Mouse (Mus musculus) midbrain, embryonic 16.5 days (tissue): ENCODE results near the gene Tmed2. TPM values are rescaled to one million over a fixed set of nuclear protein-coding genes. Genes with fewer than 3 reads are reported as not detected.
"Not testable (repeated sequence)": the region's sequence is repeated elsewhere in the genome, so short reads cannot be mapped to it uniquely, and the experiment has no call there.

Experiments
- ATAC-seq: fragments of 200-750 bp; cut with Nextera tagmentation; 2 replicates; pipeline ENCODE4 v1.8.0; 2017; ENCODE audit warnings: moderate TSS enrichment
- H3K27ac ChIP-seq: fragments of 300-500 bp; sonication (generic); 2 replicates; pipeline ENCODE4 v1.5.1; 2014; ENCODE audit warnings: mild to moderate bottlenecking, low read length, mixed read lengths
- H3K27me3 ChIP-seq: fragments of 300-500 bp; sonication (generic); 2 replicates; pipeline ENCODE4 v1.6.1; 2014; ENCODE audit warnings: low read depth, low read length, mixed read lengths; ENCODE audit not compliant: control insufficient read depth, insufficient read depth
- H3K36me3 ChIP-seq: fragments of 300-500 bp; sonication (generic); 2 replicates; pipeline ENCODE4 v1.6.1; 2014; ENCODE audit warnings: mild to moderate bottlenecking, low read length, moderate library complexity, mixed read lengths; ENCODE audit not compliant: control insufficient read depth, insufficient read depth
- H3K4me1 ChIP-seq: fragments of 300-500 bp; sonication (generic); 2 replicates; pipeline ENCODE4 v1.6.1; 2014; ENCODE audit warnings: mild to moderate bottlenecking, low read length, mixed read lengths; ENCODE audit not compliant: control insufficient read depth, insufficient read depth
- H3K4me2 ChIP-seq: fragments of 300-500 bp; sonication (generic); 2 replicates; pipeline ENCODE4 v1.6.1; 2014; ENCODE audit warnings: mild to moderate bottlenecking, low read length, mixed read lengths
- H3K4me3 ChIP-seq: fragments of 300-500 bp; sonication (generic); 2 replicates; pipeline ENCODE4 v1.5.1; 2014; ENCODE audit warnings: low read depth, mild to moderate bottlenecking, low read length, moderate library complexity, mixed read lengths
- H3K9ac ChIP-seq: fragments of 300-500 bp; sonication (generic); 2 replicates; pipeline ENCODE4 v1.6.1; 2014; ENCODE audit warnings: low read depth, low read length, mixed read lengths
- H3K9me3 ChIP-seq: fragments of 300-500 bp; sonication (generic); replicated peaks from 2 replicates; pipeline ENCODE4 v1.6.1; 2014; ENCODE audit warnings: mild to moderate bottlenecking, low read length, mixed read lengths; ENCODE audit not compliant: control insufficient read depth, poor library complexity, severe bottlenecking
- WGBS: fragments of 180-500 bp; shearing (Covaris S2); extraction: QIAGEN DNeasy Blood & Tissue Kit; methylation state at CpG from one replicate; pipeline ENCODE4 v1.1.7; 2014; 5-methylcytosine and 5-hydroxymethylcytosine counted together
- polyA plus RNA-seq: library from polyadenylated mRNA; unstranded; fragments of >200 nt; fragmentation: Nextera tagmentation; extraction: Ambion mirVana; gene quantifications from 2 replicates; pipeline ENCODE4 v1.2.1, GENCODE M21; 2015

Tmed2 gene
- polyA plus RNA-seq, 1 experiment from 2014 or later: 340 TPM

- 89% methylated on average over 3 of the region's 4 CpGs for WGBS
- Histone ChIP-seq H3K4me1 (peaks cover 11% of the 10 kb centered on the region), H3K36me3 (peaks cover 24% of the 10 kb centered on the region)
- H3K9me3 ChIP-seq, H3K9ac ChIP-seq, H3K4me3 ChIP-seq, ATAC-seq, H3K27ac ChIP-seq, H3K27me3 ChIP-seq, H3K4me2 ChIP-seq: not testable (repeated sequence)
Observed at GRCm38 (mm10) chr5:124550737-124551136, 10.2 kb downstream of the Tmed2 start.

GRCm38 (mm10) chr5:124551349-124552093 is 11.0 kb downstream of the Tmed2 start:
- H3K36me3 ChIP-seq: peaks cover 20% of the 10 kb centered on the region
- H3K4me3 ChIP-seq: peak overlapping the region; percentile 98; the same call in 1 of the 2 replicates
- H3K27ac ChIP-seq, H3K9me3 ChIP-seq, H3K27me3 ChIP-seq, ATAC-seq, H3K9ac ChIP-seq: not testable (repeated sequence)
- WGBS: 31% methylated on average over 5 of the region's 5 CpGs
- peak overlapping the region; percentile 64 for H3K4me2 ChIP-seq
- peaks cover 11% of the 10 kb centered on the region for H3K4me1 ChIP-seq

GRCm38 (mm10) chr5:124552094-124552472 is 11.6 kb downstream of the Tmed2 start:
- Histone ChIP-seq H3K27ac (peak overlapping the region; percentile 85), H3K27me3 (no peaks in the 10 kb centered on the region), H3K4me2 (peak overlapping the region; percentile 64), H3K36me3 (peaks cover 23% of the 10 kb centered on the region), H3K4me3 (peak overlapping the region; percentile 98), H3K4me1 (peaks cover 11% of the 10 kb centered on the region), H3K9ac (peak overlapping the region; percentile 92), H3K9me3 (no peaks in the 10 kb centered on the region)
- no peak for ATAC-seq
- 14% methylated on average over 9 of the region's 9 CpGs for WGBS

- peaks cover 23% of the 10 kb centered on the region for H3K36me3 ChIP-seq
- peak within 1 kb of the TSS; percentile 85 for H3K27ac ChIP-seq
- no peaks in the 10 kb centered on the region for H3K9me3 ChIP-seq
- H3K27me3 ChIP-seq: no peaks in the 10 kb centered on the region
- WGBS: under 1% methylated on average over 65 of the region's 66 CpGs
- peak within 1 kb of the TSS; percentile 64 for H3K4me2 ChIP-seq
- peak; percentile 89 for ATAC-seq
- H3K4me1 ChIP-seq: peaks cover 11% of the 10 kb centered on the region
- H3K9ac ChIP-seq: peak within 1 kb of the TSS; percentile 92
- peak within 1 kb of the TSS; percentile 98 for H3K4me3 ChIP-seq
Observed at GRCm38 (mm10) chr5:124552558-124553307, 12.2 kb downstream of the Tmed2 start, which contains the start of gene Ddx55. Ddx55 (plus strand) TSS chr5:124552864.

GRCm38 (mm10) chr5:124553607-124554006 is 13.1 kb downstream of the Tmed2 start:
- H3K9me3 ChIP-seq: no peaks in the 10 kb centered on the region
- H3K4me3 ChIP-seq: peak overlapping the region; percentile 98; the same call in 1 of the 2 replicates
- H3K4me1 ChIP-seq: peaks cover 11% of the 10 kb centered on the region
- H3K9ac ChIP-seq: no peak overlapping the region
- no peak for ATAC-seq
- H3K27ac ChIP-seq: no peak overlapping the region
- peak overlapping the region; percentile 64 for H3K4me2 ChIP-seq
- no peaks in the 10 kb centered on the region for H3K27me3 ChIP-seq
- H3K36me3 ChIP-seq: peaks cover 22% of the 10 kb centered on the region
- WGBS: 65% methylated on average over 6 of the region's 6 CpGs

- 78% methylated on average over 1 of the region's 1 CpGs for WGBS
- Histone ChIP-seq H3K4me3 (no peak overlapping the region), H3K36me3 (peaks cover 30% of the 10 kb centered on the region), H3K4me2 (no peak overlapping the region), H3K27me3 (no peaks in the 10 kb centered on the region), H3K27ac (no peak overlapping the region), H3K4me1 (peaks cover 11% of the 10 kb centered on the region), H3K9me3 (no peaks in the 10 kb centered on the region), H3K9ac (no peak overlapping the region)
- no peak for ATAC-seq
Observed at GRCm38 (mm10) chr5:124555145-124555544, 14.7 kb downstream of the Tmed2 start.

GRCm38 (mm10) chr5:124571068-124571467 is 30.6 kb downstream of the Tmed2 start:
- 88% methylated on average over 12 of the region's 12 CpGs for WGBS
- no peak for ATAC-seq
- Histone ChIP-seq H3K4me3 (no peak overlapping the region), H3K36me3 (peaks cover 64% of the 10 kb centered on the region), H3K9me3 (no peaks in the 10 kb centered on the region), H3K9ac (no peak overlapping the region), H3K27ac (no peak overlapping the region), H3K27me3 (no peaks in the 10 kb centered on the region), H3K4me2 (no peak overlapping the region), H3K4me1 (no peaks in the 10 kb centered on the region)

GRCm38 (mm10) chr5:124575467-124575866 is 35.0 kb downstream of the Tmed2 start:
- Histone ChIP-seq H3K27ac (no peak overlapping the region), H3K4me2 (no peak overlapping the region), H3K9me3 (no peaks in the 10 kb centered on the region), H3K36me3 (peaks cover 42% of the 10 kb centered on the region), H3K4me3 (no peak overlapping the region), H3K9ac (no peak overlapping the region), H3K4me1 (peaks cover 20% of the 10 kb centered on the region), H3K27me3 (no peaks in the 10 kb centered on the region)
- WGBS: 93% methylated on average over 7 of the region's 7 CpGs
- ATAC-seq: no peak
